21 mouse cellular contexts compared by ENCODE assay signal in the genomic region with DNA sequence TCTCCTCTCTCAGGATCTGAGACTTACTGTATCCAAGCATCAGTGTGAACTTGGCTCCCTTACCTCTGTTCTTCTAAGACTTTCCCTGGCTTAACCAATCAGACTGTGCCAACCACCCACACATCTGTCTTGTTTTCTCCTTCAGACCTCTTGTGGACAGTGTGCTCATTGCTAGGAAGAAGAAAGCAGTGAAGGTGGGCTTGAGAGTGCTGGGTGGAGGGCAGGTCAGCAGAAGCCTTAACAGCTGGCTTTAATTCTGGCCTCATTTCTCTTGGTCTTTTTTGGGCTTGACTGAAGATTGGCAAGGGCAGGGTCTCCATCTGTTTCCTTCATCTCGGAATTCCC.
A peak's percentile ranks its signal among the peaks of the same experiment; 100 is the strongest.
DNase-seq lines count a peak whose midpoint lies in the region; ATAC-seq and TF ChIP-seq lines count a peak whose summit lies in the region.
"Had no signal": no experiment of that assay in that cellular context is flagged by ENCODE, and none has a peak within 500 bp of the region (broad histone marks: within the 10 kb centered on the region; RNA-seq: fewer than 3 reads in every experiment).

No protein-coding gene starts in this region.

- no peaks in the 10 kb centered on the region; the same call in 1 of the 2 replicates for H3K9me3 ChIP-seq in forebrain, embryonic 16.5 days (ENCODE audit: control insufficient read depth, low read length)
- H3K9me3 ChIP-seq in forebrain, embryonic 10.5 days = peaks cover 6% of the 10 kb centered on the region; the same call in 1 of the 2 replicates
- H3K9me3 ChIP-seq in hindbrain, embryonic 13.5 days = no peaks in the 10 kb centered on the region; the same call in 1 of the 2 replicates
- no peaks in the 10 kb centered on the region for H3K9me3 ChIP-seq in hindbrain, postnatal 0 days (ENCODE audit: low read length)
- no peaks in the 10 kb centered on the region for H3K9me3 ChIP-seq in midbrain, postnatal 0 days (ENCODE audit: low read length)
- H3K9me3 ChIP-seq: kidney, embryonic 15.5 days had no signal

- peaks cover 14% of the 10 kb centered on the region; the same call in 1 of the 2 replicates for H3K4me1 ChIP-seq in forebrain, embryonic 16.5 days (replicated peaks; ENCODE audit: control insufficient read depth, insufficient read depth, low read length)
- H3K4me1 ChIP-seq in forebrain, embryonic 10.5 days = no peaks in the 10 kb centered on the region
- peaks cover 24% of the 10 kb centered on the region for H3K4me1 ChIP-seq in hindbrain, embryonic 13.5 days (replicated peaks)
- 0 out of 2 replicates have a peak, but pooled peaks cover 2% of the 10 kb centered on the region for H3K4me1 ChIP-seq in hindbrain, postnatal 0 days (ENCODE audit: insufficient read depth, low read length)
- no peaks in the 10 kb centered on the region for H3K4me1 ChIP-seq in midbrain, postnatal 0 days (ENCODE audit: insufficient read depth, low read length)
- H3K4me1 ChIP-seq: kidney, embryonic 15.5 days had no signal

- H3K27ac ChIP-seq in forebrain, embryonic 16.5 days (ENCODE audit: low read length) = no peak overlapping the region
- no peak overlapping the region for H3K27ac ChIP-seq in forebrain, embryonic 10.5 days
- peak overlapping the region; percentile 80 for H3K27ac ChIP-seq in hindbrain, embryonic 13.5 days
- peak overlapping the region; percentile 41; the same call in 1 of the 2 replicates for H3K27ac ChIP-seq in hindbrain, postnatal 0 days
- no peak overlapping the region for H3K27ac ChIP-seq in midbrain, postnatal 0 days (ENCODE audit: low read depth, low read length)
- no peak overlapping the region for H3K27ac ChIP-seq in layer of hippocampus, adult 2 months
- H3K27ac ChIP-seq: kidney, embryonic 15.5 days had no signal

- H3K4me3 ChIP-seq in forebrain, embryonic 16.5 days (replicated peaks; ENCODE audit: low read length) = no peak overlapping the region
- H3K4me3 ChIP-seq in forebrain, embryonic 10.5 days = no peak overlapping the region
- H3K4me3 ChIP-seq in hindbrain, embryonic 13.5 days = no peak overlapping the region
- no peak overlapping the region for H3K4me3 ChIP-seq in hindbrain, postnatal 0 days (ENCODE audit: low read length)
- H3K4me3 ChIP-seq in midbrain, postnatal 0 days (ENCODE audit: low read depth, low read length) = no peak overlapping the region
- H3K4me3 ChIP-seq in layer of hippocampus, adult 2 months = no peak overlapping the region
- H3K4me3 ChIP-seq: kidney, embryonic 15.5 days; myocyte had no signal

- ATAC-seq in forebrain, embryonic 16.5 days = 0 out of 2 replicates have a peak, but pooled peaks have one; percentile 13
- ATAC-seq in hindbrain, embryonic 13.5 days (ENCODE audit: low FRiP score) = peak; percentile 55
- peak; percentile 57 for ATAC-seq in hindbrain, postnatal 0 days
- ATAC-seq in midbrain, postnatal 0 days (ENCODE audit: low FRiP score) = peak; percentile 36; the same call in 1 of the 2 replicates
- ATAC-seq: intestine, embryonic 16.5 days; liver, postnatal 0 days had no signal

- DNase-seq in forebrain, embryonic 10.5 days (ENCODE audit: extremely low spot score, low spot score) = no peak
- DNase-seq in hindbrain, postnatal 0 days (ENCODE audit: low spot score) = no peak
- no peak for DNase-seq in midbrain, postnatal 0 days (ENCODE audit: low spot score)
- DNase-seq in layer of hippocampus, postnatal 36 days = no peak
- no peak for DNase-seq in layer of hippocampus, adult 2 months (ENCODE audit: low spot score in 2 of 2)
- no peak for DNase-seq in embryo, embryonic 11 days
- DNase-seq: adrenal gland, postnatal 36 days; B cell, adult 2 months; cerebellum, adult 11-12 months; gastrocnemius, postnatal 10 days; heart, adult 11 months; heart, postnatal 4 days; liver; liver, postnatal 0 days; lung, postnatal 10 days; thymus, postnatal 25 days had no signal

- no peak overlapping the region for H3K9ac ChIP-seq in forebrain, embryonic 16.5 days (replicated peaks; ENCODE audit: low read depth, low read length)
- no peak overlapping the region for H3K9ac ChIP-seq in hindbrain, embryonic 13.5 days
- no peak overlapping the region for H3K9ac ChIP-seq in hindbrain, postnatal 0 days (replicated peaks; ENCODE audit: low read length)
- H3K9ac ChIP-seq in midbrain, postnatal 0 days (replicated peaks; ENCODE audit: low read length, poor library complexity, severe bottlenecking) = no peak overlapping the region
- H3K9ac ChIP-seq: kidney, embryonic 15.5 days; liver, postnatal 0 days had no signal

- TF ChIP-seq CTCF in hindbrain, postnatal 0 days (IDR thresholded peaks at IDR 0.05; ENCODE audit: low read depth) = peak; percentile 36
- TF ChIP-seq CTCF in midbrain, postnatal 0 days (IDR thresholded peaks at IDR 0.05) = peak; percentile 12; the same call in 1 of the 2 replicates
- TF ChIP-seq CTCF in layer of hippocampus, adult 2 months (conservative IDR thresholded peaks at IDR 0.05) = no peak

- no peaks in the 10 kb centered on the region for H3K27me3 ChIP-seq in forebrain, embryonic 16.5 days (replicated peaks; ENCODE audit: control insufficient read depth, insufficient read depth, low read length)
- H3K27me3 ChIP-seq in forebrain, embryonic 10.5 days (ENCODE audit: poor library complexity, severe bottlenecking) = no peaks in the 10 kb centered on the region
- H3K27me3 ChIP-seq in hindbrain, embryonic 13.5 days = no peaks in the 10 kb centered on the region
- no peaks in the 10 kb centered on the region for H3K27me3 ChIP-seq in hindbrain, postnatal 0 days (ENCODE audit: insufficient read depth, low read length)
- no peaks in the 10 kb centered on the region for H3K27me3 ChIP-seq in midbrain, postnatal 0 days (ENCODE audit: insufficient read depth, low read length)
- H3K27me3 ChIP-seq: kidney, embryonic 15.5 days had no signal

- 53% methylated on average over 1 of the region's 1 CpGs for WGBS in forebrain, embryonic 16.5 days
- 53% methylated on average over 1 of the region's 1 CpGs for WGBS in forebrain, embryonic 10.5 days
- 67% methylated on average over 1 of the region's 1 CpGs for WGBS in hindbrain, embryonic 13.5 days
- WGBS in hindbrain, postnatal 0 days = 62% methylated on average over 1 of the region's 1 CpGs
- WGBS in midbrain, postnatal 0 days = 50% methylated on average over 1 of the region's 1 CpGs

- H3K36me3 ChIP-seq in forebrain, embryonic 16.5 days (ENCODE audit: control insufficient read depth, insufficient read depth) = no peaks in the 10 kb centered on the region
- H3K36me3 ChIP-seq in forebrain, embryonic 10.5 days (replicated peaks) = no peaks in the 10 kb centered on the region
- H3K36me3 ChIP-seq in hindbrain, embryonic 13.5 days = peaks cover 10% of the 10 kb centered on the region
- H3K36me3 ChIP-seq in hindbrain, postnatal 0 days (ENCODE audit: insufficient read depth, low read length) = no peaks in the 10 kb centered on the region
- H3K36me3 ChIP-seq in midbrain, postnatal 0 days (ENCODE audit: insufficient read depth, low read length) = no peaks in the 10 kb centered on the region
- H3K36me3 ChIP-seq: kidney, embryonic 15.5 days had no signal

- H3K4me2 ChIP-seq in forebrain, embryonic 16.5 days (ENCODE audit: low read length) = no peak overlapping the region
- no peak overlapping the region for H3K4me2 ChIP-seq in hindbrain, embryonic 13.5 days
- no peak overlapping the region for H3K4me2 ChIP-seq in hindbrain, postnatal 0 days (ENCODE audit: low read depth, low read length)
- no peak overlapping the region for H3K4me2 ChIP-seq in midbrain, postnatal 0 days (ENCODE audit: low read depth, low read length, poor library complexity, severe bottlenecking)
- H3K4me2 ChIP-seq: kidney, embryonic 15.5 days had no signal

Comparison
In these comparisons a context has a peak if more than half of its experiments do, and no peak if none do; other contexts are left out.
1. H3K27ac ChIP-seq: peak in hindbrain, embryonic 13.5 days (single experiment) and hindbrain, postnatal 0 days (single experiment); none in forebrain, embryonic 16.5 days (single experiment), forebrain, embryonic 10.5 days (single experiment), midbrain, postnatal 0 days (single experiment) and layer of hippocampus, adult 2 months (single experiment).
2. Peak in every context shown above with its lines, with median percentiles within 50 percentile points of each other: ATAC-seq.